8 mouse cellular contexts compared by ENCODE assay signal in the genomic region with DNA sequence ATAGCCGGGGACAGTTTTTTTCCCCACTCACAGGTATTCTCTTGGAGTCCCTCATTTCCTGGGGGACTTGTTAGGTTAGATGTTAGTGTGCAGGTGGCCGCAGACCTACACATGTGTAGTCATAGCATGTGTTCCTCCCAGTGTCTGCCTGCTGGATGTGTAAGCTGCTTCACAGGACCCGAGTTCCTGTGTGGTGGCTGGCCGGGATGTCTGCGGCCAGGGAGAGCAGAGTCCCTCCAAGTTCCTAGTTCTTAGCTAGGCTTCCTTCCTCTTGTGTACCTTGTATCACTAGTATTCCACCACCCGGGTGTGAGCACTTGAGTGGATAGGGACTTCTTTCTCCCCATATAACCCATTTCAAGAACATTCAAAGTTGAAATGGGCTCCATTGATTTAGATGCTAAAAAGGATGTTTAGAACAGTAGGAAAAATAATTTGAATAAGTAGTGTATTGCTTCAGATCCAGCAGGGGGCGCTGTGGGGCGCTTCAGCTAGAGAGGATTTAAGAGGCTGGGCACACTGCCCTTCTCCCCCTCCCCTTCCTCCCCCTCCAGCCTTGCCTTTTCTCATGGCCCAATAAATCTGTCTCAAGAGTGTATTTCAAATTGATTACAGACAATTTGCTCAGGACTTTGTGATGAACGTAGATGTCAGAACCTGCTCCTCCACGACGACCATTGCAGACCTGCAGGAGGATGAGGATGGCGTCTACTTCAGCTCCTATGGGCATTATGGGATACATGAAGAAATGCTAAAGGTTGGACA. TPM values are rescaled to one million over a fixed set of nuclear protein-coding genes. Genes with fewer than 3 reads are reported as not detected.
DNase-seq lines count a peak whose midpoint lies in the region; ATAC-seq and TF ChIP-seq lines count a peak whose summit lies in the region.

No protein-coding gene starts in this region.

- no peak overlapping the region for H3K27ac ChIP-seq in intestine, postnatal 0 days (ENCODE audit: low read depth, low read length)
- no peak overlapping the region for H3K27ac ChIP-seq in intestine, embryonic 16.5 days (ENCODE audit: low read length)
- H3K27ac ChIP-seq in ES-Bruce4 (ENCODE audit: insufficient read depth, low read length) = no peak overlapping the region
- H3K27ac ChIP-seq in bone marrow macrophage, adult 2 months (ENCODE audit: insufficient read depth, low read depth, low read length) = no peak overlapping the region
- H3K27ac ChIP-seq in forebrain, embryonic 15.5 days (replicated peaks) = no peak overlapping the region
- H3K27ac ChIP-seq in kidney, embryonic 16.5 days (ENCODE audit: low read length) = no peak overlapping the region
- H3K27ac ChIP-seq in midbrain, embryonic 12.5 days (replicated peaks) = no peak overlapping the region

- no peak overlapping the region for H3K4me2 ChIP-seq in intestine, postnatal 0 days (replicated peaks; ENCODE audit: low read depth)
- H3K4me2 ChIP-seq in intestine, embryonic 16.5 days (ENCODE audit: low read depth, low read length) = no peak overlapping the region
- H3K4me2 ChIP-seq in forebrain, embryonic 15.5 days (replicated peaks) = no peak overlapping the region
- H3K4me2 ChIP-seq in kidney, embryonic 16.5 days (replicated peaks; ENCODE audit: low read depth, low read length) = no peak overlapping the region
- no peak overlapping the region for H3K4me2 ChIP-seq in midbrain, embryonic 12.5 days (replicated peaks)

- H3K36me3 ChIP-seq in intestine, postnatal 0 days (ENCODE audit: control insufficient read depth, insufficient read depth) = peaks cover 46% of the 10 kb centered on the region
- peaks cover under 1% of the 10 kb centered on the region for H3K36me3 ChIP-seq in intestine, embryonic 16.5 days (ENCODE audit: control insufficient read depth, insufficient read depth, low read length)
- peaks cover 60% of the 10 kb centered on the region for H3K36me3 ChIP-seq in ES-Bruce4 (ENCODE audit: control insufficient read depth, insufficient read depth, low read length, poor library complexity, severe bottlenecking)
- peaks cover 35% of the 10 kb centered on the region for H3K36me3 ChIP-seq in forebrain, embryonic 15.5 days
- peaks cover 37% of the 10 kb centered on the region for H3K36me3 ChIP-seq in kidney, embryonic 16.5 days (ENCODE audit: insufficient read depth, low read length)
- H3K36me3 ChIP-seq in midbrain, embryonic 12.5 days = peaks cover 48% of the 10 kb centered on the region

- H3K4me1 ChIP-seq in intestine, postnatal 0 days (replicated peaks; ENCODE audit: control insufficient read depth, insufficient read depth, low read length) = no peaks in the 10 kb centered on the region
- H3K4me1 ChIP-seq in intestine, embryonic 16.5 days (ENCODE audit: control insufficient read depth, insufficient read depth, low read length) = no peaks in the 10 kb centered on the region
- H3K4me1 ChIP-seq in ES-Bruce4 (ENCODE audit: control insufficient read depth, insufficient read depth, low read length) = no peaks in the 10 kb centered on the region
- peaks cover 18% of the 10 kb centered on the region for H3K4me1 ChIP-seq in bone marrow macrophage, adult 2 months (ENCODE audit: control insufficient read depth, insufficient read depth, low read length)
- H3K4me1 ChIP-seq in forebrain, embryonic 15.5 days = no peaks in the 10 kb centered on the region
- no peaks in the 10 kb centered on the region for H3K4me1 ChIP-seq in kidney, embryonic 16.5 days (ENCODE audit: insufficient read depth, low read length)
- H3K4me1 ChIP-seq in midbrain, embryonic 12.5 days = no peaks in the 10 kb centered on the region

- ATAC-seq in intestine, postnatal 0 days = no peak
- ATAC-seq in intestine, embryonic 16.5 days = no peak
- ATAC-seq in forebrain, embryonic 15.5 days (replicated peaks) = peak; percentile 66; the same call in 1 of the 2 replicates
- ATAC-seq in kidney, embryonic 16.5 days (ENCODE audit: low FRiP score, low TSS enrichment) = peak; percentile 42; the same call in 1 of the 2 replicates
- ATAC-seq in midbrain, embryonic 12.5 days (ENCODE audit: low FRiP score, low read depth) = peak; percentile 62; the same call in 1 of the 2 replicates

- no peak for TF ChIP-seq EP300 in ES-Bruce4 (IDR thresholded peaks at IDR 0.05; ENCODE audit: insufficient read depth, low read depth, low read length)

- 58% methylated on average over 12 of the region's 12 CpGs for WGBS in intestine, postnatal 0 days
- WGBS in intestine, embryonic 16.5 days = 57% methylated on average over 12 of the region's 12 CpGs
- WGBS in forebrain, embryonic 15.5 days = 65% methylated on average over 12 of the region's 12 CpGs
- WGBS in kidney, embryonic 16.5 days = 47% methylated on average over 12 of the region's 12 CpGs
- 69% methylated on average over 12 of the region's 12 CpGs for WGBS in midbrain, embryonic 12.5 days

- DNase-seq in thymus, postnatal 25 days = peak; percentile 47

- TF ChIP-seq CTCF in intestine, postnatal 0 days (IDR thresholded peaks at IDR 0.05; ENCODE audit: low read depth) = peak; percentile 75
- TF ChIP-seq CTCF in ES-Bruce4 (IDR thresholded peaks at IDR 0.05; ENCODE audit: low read depth, low read length) = peak; percentile 62
- TF ChIP-seq CTCF in bone marrow macrophage, adult 2 months (IDR thresholded peaks at IDR 0.05; ENCODE audit: low read depth, low read length) = peak; percentile 92

- H3K9me3 ChIP-seq in intestine, postnatal 0 days (ENCODE audit: control insufficient read depth) = no peaks in the 10 kb centered on the region
- no peaks in the 10 kb centered on the region for H3K9me3 ChIP-seq in intestine, embryonic 16.5 days (ENCODE audit: control insufficient read depth, low read length)
- no peaks in the 10 kb centered on the region for H3K9me3 ChIP-seq in ES-Bruce4 (replicated peaks; ENCODE audit: control insufficient read depth, insufficient read depth, low read length, poor library complexity, severe bottlenecking)
- no peaks in the 10 kb centered on the region for H3K9me3 ChIP-seq in forebrain, embryonic 15.5 days
- H3K9me3 ChIP-seq in kidney, embryonic 16.5 days (ENCODE audit: low read length) = no peaks in the 10 kb centered on the region
- no peaks in the 10 kb centered on the region for H3K9me3 ChIP-seq in midbrain, embryonic 12.5 days

- H3K9ac ChIP-seq in intestine, postnatal 0 days (ENCODE audit: low read depth, low read length) = no peak overlapping the region
- no peak overlapping the region for H3K9ac ChIP-seq in intestine, embryonic 16.5 days (ENCODE audit: low read depth, low read length)
- H3K9ac ChIP-seq in ES-Bruce4 (ENCODE audit: low read depth, poor library complexity, severe bottlenecking) = no peak overlapping the region
- H3K9ac ChIP-seq in forebrain, embryonic 15.5 days (replicated peaks) = no peak overlapping the region
- H3K9ac ChIP-seq in kidney, embryonic 16.5 days (replicated peaks; ENCODE audit: low read length) = no peak overlapping the region
- H3K9ac ChIP-seq in midbrain, embryonic 12.5 days (replicated peaks) = no peak overlapping the region

- no peak overlapping the region for H3K4me3 ChIP-seq in intestine, postnatal 0 days (ENCODE audit: low read depth, low read length)
- H3K4me3 ChIP-seq in intestine, embryonic 16.5 days (ENCODE audit: low read length) = no peak overlapping the region
- no peak overlapping the region for H3K4me3 ChIP-seq in ES-Bruce4 (ENCODE audit: low read depth, low read length)
- no peak overlapping the region for H3K4me3 ChIP-seq in bone marrow macrophage, adult 2 months (ENCODE audit: insufficient read depth, low read length)
- no peak overlapping the region for H3K4me3 ChIP-seq in forebrain, embryonic 15.5 days
- H3K4me3 ChIP-seq in kidney, embryonic 16.5 days (ENCODE audit: low read length) = no peak overlapping the region
- H3K4me3 ChIP-seq in midbrain, embryonic 12.5 days = no peak overlapping the region

- H3K27me3 ChIP-seq in intestine, postnatal 0 days (replicated peaks; ENCODE audit: control insufficient read depth, insufficient read depth, low read length) = no peaks in the 10 kb centered on the region
- no peaks in the 10 kb centered on the region for H3K27me3 ChIP-seq in intestine, embryonic 16.5 days (replicated peaks; ENCODE audit: control insufficient read depth, insufficient read depth, low read length)
- no peaks in the 10 kb centered on the region for H3K27me3 ChIP-seq in ES-Bruce4 (ENCODE audit: control insufficient read depth, insufficient read depth, low read length, poor library complexity, severe bottlenecking)
- H3K27me3 ChIP-seq in forebrain, embryonic 15.5 days = no peaks in the 10 kb centered on the region
- H3K27me3 ChIP-seq in kidney, embryonic 16.5 days (ENCODE audit: insufficient read depth, low read length) = no peaks in the 10 kb centered on the region
- no peaks in the 10 kb centered on the region for H3K27me3 ChIP-seq in midbrain, embryonic 12.5 days

- no peak for TF ChIP-seq POLR2A in ES-Bruce4 (IDR thresholded peaks at IDR 0.05; ENCODE audit: insufficient read depth, low read length)
- no peak for TF ChIP-seq POLR2A in bone marrow macrophage, adult 2 months (IDR thresholded peaks at IDR 0.05; ENCODE audit: borderline replicate concordance, low read depth, low read length)

RNA-seq across cellular contexts. Expression of gene Prmt3, which starts 8.7 kb away (rescaled TPM):
- polyA plus RNA-seq in intestine, postnatal 0 days (2015; fragmentation: Nextera tagmentation; extraction: Ambion mirVana) = 15.7 and 16.9 TPM in 2 replicates
- polyA plus RNA-seq in intestine, embryonic 16.5 days (2015; fragmentation: Nextera tagmentation; extraction: Ambion mirVana) = 40.1 and 45.4 TPM in 2 replicates
- polyA plus RNA-seq in ES-Bruce4 (2011; ENCODE audit: insufficient read depth, insufficient read length, low read depth, missing spikeins) = 83.3 and 84.2 TPM in 2 replicates
- polyA plus RNA-seq in bone marrow macrophage, adult 2 months (2012; ENCODE audit: insufficient read depth, insufficient read length, missing spikeins) = 9.2 and 12.0 TPM in 2 replicates
- 52.6 and 55.3 TPM in 2 replicates for polyA plus RNA-seq in forebrain, embryonic 15.5 days (2015; fragmentation: Nextera tagmentation; extraction: Ambion mirVana)
- polyA plus RNA-seq in kidney, embryonic 16.5 days (2015; fragmentation: Nextera tagmentation; extraction: Ambion mirVana) = 62.8 and 64.0 TPM in 2 replicates
- 74.7 and 78.4 TPM in 2 replicates for polyA plus RNA-seq in midbrain, embryonic 12.5 days (2016; fragmentation: Nextera tagmentation; extraction: Ambion mirVana)

RNA-seq across cellular contexts. Expression of gene Htatip2, which starts 27.9 kb away (rescaled TPM):
- polyA plus RNA-seq in intestine, postnatal 0 days (2015; fragmentation: Nextera tagmentation; extraction: Ambion mirVana) = 47.5 and 49.0 TPM in 2 replicates
- 25.7 and 26.0 TPM in 2 replicates for polyA plus RNA-seq in intestine, embryonic 16.5 days (2015; fragmentation: Nextera tagmentation; extraction: Ambion mirVana)
- polyA plus RNA-seq in ES-Bruce4 (2011; ENCODE audit: insufficient read depth, insufficient read length, low read depth, missing spikeins) = 12.4 and 14.6 TPM in 2 replicates
- polyA plus RNA-seq in bone marrow macrophage, adult 2 months (2012; ENCODE audit: insufficient read depth, insufficient read length, missing spikeins) = 54.7 and 55.4 TPM in 2 replicates
- 1.5 and 2.2 TPM in 2 replicates for polyA plus RNA-seq in forebrain, embryonic 15.5 days (2015; fragmentation: Nextera tagmentation; extraction: Ambion mirVana)
- polyA plus RNA-seq in kidney, embryonic 16.5 days (2015; fragmentation: Nextera tagmentation; extraction: Ambion mirVana) = 9.4 and 11.2 TPM in 2 replicates
- polyA plus RNA-seq in midbrain, embryonic 12.5 days (2016; fragmentation: Nextera tagmentation; extraction: Ambion mirVana) = 9.3 and 12.2 TPM in 2 replicates

Comparison
In these comparisons a context has a peak if more than half of its experiments do, and no peak if none do; other contexts are left out.
1. ATAC-seq: peak in forebrain, embryonic 15.5 days (single experiment), kidney, embryonic 16.5 days (single experiment) and midbrain, embryonic 12.5 days (single experiment); none in intestine, postnatal 0 days (single experiment) and intestine, embryonic 16.5 days (single experiment).
2. Peak in every context shown above with its lines, with median percentiles within 50 percentile points of each other: CTCF ChIP-seq.